Mouse (Mus musculus) ES-E14 (cell line): ENCODE data around the gene Slc2a12.
A peak's percentile ranks its signal among the peaks of the same experiment; 100 is the strongest.

ENCODE experiments used
- CHD2 ChIP-seq: IDR thresholded peaks from 2 replicates; pipeline ENCODE4 v1.6.1; 2014; ENCODE audit warnings: mild to moderate bottlenecking, low read depth, low read length, inconsistent platforms
- HCFC1 ChIP-seq: IDR thresholded peaks from 2 replicates; pipeline ENCODE4 v1.6.1; 2012; ENCODE audit warnings: low read length, inconsistent platforms, borderline replicate concordance; ENCODE audit not compliant: insufficient read depth
- MAFK ChIP-seq: IDR thresholded peaks from 2 replicates; pipeline ENCODE4 v1.6.1; 2014; ENCODE audit warnings: mild to moderate bottlenecking, low read depth, low read length, inconsistent platforms; ENCODE audit not compliant: insufficient read depth
- ZC3H11A ChIP-seq: IDR thresholded peaks from 2 replicates; pipeline ENCODE4 v1.6.1; 2012; ENCODE audit warnings: low read depth, mild to moderate bottlenecking, inconsistent platforms, low read length, borderline replicate concordance
- ZNF384 ChIP-seq: IDR thresholded peaks from 2 replicates; pipeline ENCODE4 v1.6.1; 2012; ENCODE audit warnings: low read depth, low read length, inconsistent platforms

- TF ChIP-seq CHD2 (no peak), HCFC1 (peak; percentile 75; the same call in 1 of the 2 replicates), ZC3H11A (no peak), MAFK (no peak), ZNF384 (no peak)
Measured at GRCm38 (mm10) chr10:22731272-22732093, 86.7 kb downstream of the Slc2a12 start, which contains the start of gene Tbpl1.
